Comparison of ENCODE assay signal across 26 mouse cellular contexts in the genomic region with DNA sequence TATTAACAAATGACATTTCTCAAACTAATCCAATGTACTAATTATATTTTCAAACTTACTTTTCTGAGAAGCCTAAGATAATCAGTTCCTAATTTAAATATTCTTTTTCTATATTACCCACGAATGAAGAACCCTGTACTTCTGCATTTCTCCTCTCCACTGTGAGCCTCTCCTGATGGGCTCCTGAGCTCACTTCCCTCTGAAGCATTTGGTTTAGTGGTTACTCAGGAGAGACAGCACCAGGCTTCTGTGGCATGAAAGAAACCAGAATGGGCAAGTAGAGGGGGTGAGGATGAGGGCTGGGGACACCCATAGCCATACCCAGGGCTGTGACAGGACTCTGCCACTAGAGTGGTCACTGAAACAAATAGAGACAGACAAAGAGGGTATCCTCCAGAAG. TPM values are rescaled to one million over a fixed set of nuclear protein-coding genes. Genes with fewer than 3 reads are reported as not detected.
"Had no signal": no experiment of that assay in that cellular context is flagged by ENCODE, and none has a peak within 500 bp of the region (broad histone marks: within the 10 kb centered on the region; RNA-seq: fewer than 3 reads in every experiment).

No protein-coding gene starts in this region.

- ATAC-seq: liver, postnatal 0 days; lung, postnatal 0 days; midbrain, embryonic 13.5 days; midbrain, embryonic 15.5 days had no signal

- DNase-seq: liver, postnatal 0 days; lung, adult 2 months; lung, postnatal 14 days; lung, postnatal 36 days; right cerebral cortex, adult 18-20 months; right cerebral cortex, postnatal 25 days; right cerebral cortex, postnatal 4 days; spleen, adult 18-20 months; thymus, adult 18-20 months; thymus, postnatal 25 days; thymus, postnatal 4 days had no signal

- H3K27me3 ChIP-seq: liver, embryonic 15.5 days; lung, embryonic 15.5 days; midbrain, embryonic 13.5 days; midbrain, embryonic 15.5 days; neural tube, embryonic 12.5 days had no signal

- H3K27ac ChIP-seq: liver, embryonic 15.5 days; lung, embryonic 15.5 days; macrophage; midbrain, embryonic 13.5 days; midbrain, embryonic 15.5 days; neural tube, embryonic 12.5 days had no signal

- H3K4me1 ChIP-seq: liver, embryonic 15.5 days; lung, embryonic 15.5 days; megakaryocyte, embryonic 14.5 days; midbrain, embryonic 13.5 days; midbrain, embryonic 15.5 days; neural tube, embryonic 12.5 days had no signal

- H3K4me3 ChIP-seq: liver, embryonic 15.5 days; lung, embryonic 15.5 days; megakaryocyte, embryonic 14.5 days; midbrain, embryonic 13.5 days; midbrain, embryonic 15.5 days; neural tube, embryonic 12.5 days had no signal

- H3K36me3 ChIP-seq: liver, embryonic 15.5 days; lung, embryonic 15.5 days; midbrain, embryonic 13.5 days; midbrain, embryonic 15.5 days; neural tube, embryonic 12.5 days had no signal

RNA-seq across cellular contexts. Expression of a gene that starts 16.3 kb away (rescaled TPM):
- total RNA-seq: monocyte, adult 5-6 weeks; neutrophil, adult 5-6 weeks had no signal
- polyA plus RNA-seq: liver, embryonic 15.5 days; liver, postnatal 0 days; lung, adult 2 months; lung, postnatal 0 days; macrophage; midbrain, embryonic 11.5 days; midbrain, embryonic 13.5 days; small intestine, adult 2 months; stomach, embryonic 14.5 days; stomach, embryonic 16.5 days; urinary bladder, adult 2 months had no signal

RNA-seq across cellular contexts. Expression of a gene that starts 19.7 kb away (rescaled TPM):
- total RNA-seq: monocyte, adult 5-6 weeks; neutrophil, adult 5-6 weeks had no signal
- polyA plus RNA-seq: liver, postnatal 0 days; macrophage had no signal

RNA-seq across cellular contexts. Expression of a gene that starts 49.8 kb away (rescaled TPM):
- total RNA-seq: monocyte, adult 5-6 weeks; neutrophil, adult 5-6 weeks had no signal
- polyA plus RNA-seq: macrophage had no signal
